Mouse (Mus musculus) forebrain, embryonic 11.5 days (tissue): ENCODE data around the gene Plaur. TPM values are rescaled to one million over a fixed set of nuclear protein-coding genes. Genes with fewer than 3 reads are reported as not detected.
"Not testable (repeated sequence)": the region's sequence is repeated elsewhere in the genome, so short reads cannot be mapped to it uniquely, and the experiment has no call there.

ENCODE experiments used
- ATAC-seq: fragments of 200-750 bp; cut with Nextera tagmentation; replicated peaks from 2 replicates; pipeline ENCODE4 v1.8.0; 2017; ENCODE audit warnings: moderate TSS enrichment; ENCODE audit not compliant: low FRiP score
- DNase-seq: peaks from one replicate; pipeline ENCODE4 v3.0.0-alpha.2; 2017; ENCODE audit warnings: low spot score
- H3K27ac ChIP-seq: fragments of 300-500 bp; sonication (generic); 2 replicates; pipeline ENCODE4 v1.5.1; 2014; ENCODE audit warnings: low read depth, low read length
- H3K27me3 ChIP-seq: fragments of 300-500 bp; sonication (generic); 2 replicates; pipeline ENCODE4 v1.6.1; 2014; ENCODE audit warnings: mild to moderate bottlenecking, low read length, mixed read lengths; ENCODE audit not compliant: control insufficient read depth, insufficient read depth
- H3K36me3 ChIP-seq: fragments of 300-500 bp; sonication (generic); 2 replicates; pipeline ENCODE4 v1.6.1; 2014; ENCODE audit warnings: mild to moderate bottlenecking, low read length, moderate library complexity, mixed read lengths; ENCODE audit not compliant: control insufficient read depth, insufficient read depth
- H3K4me1 ChIP-seq: fragments of 300-500 bp; sonication (generic); replicated peaks from 2 replicates; pipeline ENCODE4 v1.6.1; 2014; ENCODE audit warnings: low read length, mixed read lengths; ENCODE audit not compliant: control insufficient read depth, insufficient read depth
- H3K4me2 ChIP-seq: fragments of 300-500 bp; sonication (generic); 2 replicates; pipeline ENCODE4 v1.6.1; 2014; ENCODE audit warnings: low read depth, mild to moderate bottlenecking, low read length, moderate library complexity, mixed read lengths; ENCODE audit not compliant: severe bottlenecking
- H3K4me3 ChIP-seq: fragments of 300-500 bp; sonication (generic); 2 replicates; pipeline ENCODE4 v1.5.1; 2014; ENCODE audit warnings: low read depth, low read length
- H3K9ac ChIP-seq: fragments of 300-500 bp; sonication (generic); 2 replicates; pipeline ENCODE4 v1.6.1; 2014; ENCODE audit warnings: low read length
- H3K9me3 ChIP-seq: fragments of 300-500 bp; sonication (generic); 2 replicates; pipeline ENCODE4 v1.6.1; 2016; ENCODE audit warnings: low read length, mixed read lengths; ENCODE audit not compliant: control insufficient read depth
- WGBS: fragments of 180-500 bp; shearing (Covaris S2); extraction: QIAGEN DNeasy Blood & Tissue Kit; methylation state at CpG from one replicate; pipeline ENCODE4 v1.1.7; 2014; 5-methylcytosine and 5-hydroxymethylcytosine counted together
- polyA plus RNA-seq: library from polyadenylated mRNA; unstranded; fragments of >200 nt; fragmentation: Nextera tagmentation; extraction: Ambion mirVana; gene quantifications from 2 replicates; pipeline ENCODE4 v1.2.1, GENCODE M21; 2014

The Plaur gene
- polyA plus RNA-seq, 1 experiment from 2014 or later = 1.1 TPM

DNA sequence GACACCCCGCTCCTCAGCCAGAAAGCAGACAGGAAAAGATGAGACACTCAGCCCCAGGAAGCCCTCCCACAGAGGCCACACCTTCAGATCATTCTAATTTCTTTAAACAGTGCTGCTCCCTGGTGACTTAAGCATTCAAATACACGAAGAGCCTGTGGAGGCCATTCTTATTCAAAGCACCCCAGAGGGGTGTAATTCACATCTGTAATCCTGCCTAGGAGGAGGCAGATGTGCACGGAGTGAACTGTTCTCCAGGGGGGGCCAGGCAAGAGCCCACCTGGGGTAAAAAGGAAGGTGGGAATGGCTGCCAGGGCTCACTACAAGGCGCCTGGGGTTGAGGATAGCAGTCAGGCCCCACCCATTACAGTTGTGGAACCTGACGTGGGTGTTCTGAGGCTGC is 54.8 kb downstream of the Plaur start:
- Histone ChIP-seq H3K9me3 (no peaks in the 10 kb centered on the region), H3K27ac (no peak overlapping the region), H3K4me3 (no peak overlapping the region), H3K4me1 (no peaks in the 10 kb centered on the region), H3K27me3 (no peaks in the 10 kb centered on the region), H3K4me2 (no peak overlapping the region), H3K9ac (no peak overlapping the region), H3K36me3 (no peaks in the 10 kb centered on the region; the same call in 1 of the 2 replicates)
- ATAC-seq (no peak), DNase-seq (no peak)
- 30% methylated on average over 5 of the region's 5 CpGs for WGBS

DNA sequence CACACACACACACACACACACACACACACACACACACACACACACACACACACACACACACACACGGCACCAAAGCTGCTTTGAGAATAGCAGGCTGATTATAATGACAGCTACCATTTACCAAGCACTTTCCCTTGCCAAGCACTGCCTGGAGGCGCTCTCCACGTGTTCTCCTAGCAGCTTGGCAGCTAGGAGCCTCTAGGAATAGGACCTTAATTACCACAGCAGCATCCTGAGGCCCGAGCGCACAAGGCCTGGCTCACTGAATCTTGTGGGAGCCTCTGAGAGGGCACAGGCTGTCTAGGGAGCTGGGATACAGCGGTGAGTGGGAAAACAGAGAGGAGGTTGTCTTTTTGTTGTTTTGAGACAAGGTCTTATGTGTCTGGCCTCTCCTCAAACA is 55.4 kb downstream of the Plaur start:
- H3K27me3 ChIP-seq = no peaks in the 10 kb centered on the region
- H3K36me3 ChIP-seq = no peaks in the 10 kb centered on the region; the same call in 1 of the 2 replicates
- no peak overlapping the region for H3K4me2 ChIP-seq
- no peaks in the 10 kb centered on the region for H3K9me3 ChIP-seq
- H3K9ac ChIP-seq = no peak overlapping the region
- ATAC-seq (no peak), DNase-seq (no peak)
- no peak overlapping the region for H3K27ac ChIP-seq
- no peak overlapping the region for H3K4me3 ChIP-seq
- WGBS = 56% methylated on average over 6 of the region's 6 CpGs
- H3K4me1 ChIP-seq = no peaks in the 10 kb centered on the region

- no peaks in the 10 kb centered on the region for H3K27me3 ChIP-seq
- H3K27ac ChIP-seq = no peak overlapping the region
- no peak overlapping the region for H3K4me2 ChIP-seq
- WGBS = 26% methylated on average over 3 of the region's 3 CpGs
- ATAC-seq (no peak), DNase-seq (no peak)
- H3K36me3 ChIP-seq = no peaks in the 10 kb centered on the region; the same call in 1 of the 2 replicates
- no peak overlapping the region for H3K9ac ChIP-seq
- no peak overlapping the region for H3K4me3 ChIP-seq
- no peaks in the 10 kb centered on the region for H3K9me3 ChIP-seq
- no peaks in the 10 kb centered on the region for H3K4me1 ChIP-seq
Measured at GRCm38 (mm10) chr7:24519130-24519529, 56.8 kb downstream of the Plaur start.

- not testable (repeated sequence) for H3K36me3 ChIP-seq, H3K9ac ChIP-seq, H3K4me3 ChIP-seq, ATAC-seq, H3K4me2 ChIP-seq, H3K27me3 ChIP-seq, H3K27ac ChIP-seq, DNase-seq, H3K4me1 ChIP-seq, H3K9me3 ChIP-seq
- 94% methylated on average over 10 of the region's 10 CpGs for WGBS
Measured at GRCm38 (mm10) chr7:24520054-24520453, 57.8 kb downstream of the Plaur start.

GRCm38 (mm10) chr7:24522805-24523204 is 60.5 kb downstream of the Plaur start:
- DNase-seq (no peak), ATAC-seq (no peak)
- H3K4me2 ChIP-seq = no peak overlapping the region
- WGBS = 55% methylated on average over 5 of the region's 5 CpGs
- H3K4me3 ChIP-seq = no peak overlapping the region
- no peaks in the 10 kb centered on the region for H3K36me3 ChIP-seq
- no peaks in the 10 kb centered on the region for H3K4me1 ChIP-seq
- H3K27me3 ChIP-seq = no peaks in the 10 kb centered on the region
- H3K9me3 ChIP-seq = no peaks in the 10 kb centered on the region
- H3K9ac ChIP-seq = no peak overlapping the region
- no peak overlapping the region for H3K27ac ChIP-seq

- Histone ChIP-seq H3K27me3 (no peaks in the 10 kb centered on the region), H3K4me3 (no peak overlapping the region), H3K36me3 (no peaks in the 10 kb centered on the region), H3K9ac (no peak overlapping the region), H3K4me1 (no peaks in the 10 kb centered on the region), H3K27ac (no peak overlapping the region), H3K9me3 (no peaks in the 10 kb centered on the region), H3K4me2 (no peak overlapping the region)
- ATAC-seq = no peak
- DNase-seq = no peak
- WGBS = 88% methylated on average over 6 of the region's 6 CpGs
Measured at GRCm38 (mm10) chr7:24523723-24524122, 61.4 kb downstream of the Plaur start.

- H3K4me2 ChIP-seq = no peak overlapping the region
- no peak overlapping the region for H3K4me3 ChIP-seq
- peaks cover 3% of the 10 kb centered on the region; the same call in 1 of the 2 replicates for H3K4me1 ChIP-seq
- H3K9ac ChIP-seq = no peak overlapping the region
- no peak overlapping the region for H3K27ac ChIP-seq
- DNase-seq (no peak), ATAC-seq (no peak)
- H3K36me3 ChIP-seq = no peaks in the 10 kb centered on the region
- no peaks in the 10 kb centered on the region for H3K27me3 ChIP-seq
- no peaks in the 10 kb centered on the region for H3K9me3 ChIP-seq
- 81% methylated on average over 6 of the region's 6 CpGs for WGBS
Measured at GRCm38 (mm10) chr7:24524978-24525377, 62.7 kb downstream of the Plaur start.

Other genes starting within 250 kb of the Plaur start
- 5.0 and 5.7 TPM in 2 replicates for gene Zfp109, start 224.9 kb upstream of the Plaur start, polyA plus RNA-seq
- 2.6 and 3.0 TPM in 2 replicates for gene Zfp108, start 207.7 kb upstream of the Plaur start, polyA plus RNA-seq
- gene Zfp93, start 192.1 kb upstream of the Plaur start, polyA plus RNA-seq = 7.4 and 9.0 TPM in 2 replicates
- gene Zfp61, start 161.3 kb upstream of the Plaur start, polyA plus RNA-seq = 43.4 and 48.7 TPM in 2 replicates
- 15.2 and 15.9 TPM in 2 replicates for gene Zfp94, start 145.8 kb upstream of the Plaur start, polyA plus RNA-seq
- gene Tescl, start 128.5 kb upstream of the Plaur start, polyA plus RNA-seq = 0.23 TPM in 1 of 2 replicates, not detected in the other
- gene Lypd5, start 113.3 kb upstream of the Plaur start, polyA plus RNA-seq = not detected in 2 replicates
- 3.5 and 4.1 TPM in 2 replicates for gene Kcnn4, start 92.2 kb upstream of the Plaur start, polyA plus RNA-seq
- gene Smg9, start 62.9 kb upstream of the Plaur start, polyA plus RNA-seq = 29.6 and 29.8 TPM in 2 replicates
- gene Irgc1, start 10.2 kb upstream of the Plaur start, polyA plus RNA-seq = not detected in 2 replicates
- 7.1 and 8.9 TPM in 2 replicates for gene Cadm4, start 19.5 kb downstream of the Plaur start, polyA plus RNA-seq
- 109 and 114 TPM in 2 replicates for gene Zfp428, start 44.5 kb downstream of the Plaur start, polyA plus RNA-seq
- gene AC161166.1, start 50.0 kb downstream of the Plaur start, polyA plus RNA-seq = 0.96 and 1.3 TPM in 2 replicates
- 16.1 and 16.4 TPM in 2 replicates for gene Irgq, start 68.2 kb downstream of the Plaur start, polyA plus RNA-seq
- not detected in 2 replicates for gene Pinlyp, start 83.6 kb downstream of the Plaur start, polyA plus RNA-seq
- gene Xrcc1, start 83.8 kb downstream of the Plaur start, polyA plus RNA-seq = 140 and 150 TPM in 2 replicates
- gene Ethe1, start 125.1 kb downstream of the Plaur start, polyA plus RNA-seq = 17.9 and 21.4 TPM in 2 replicates
- gene Zfp575, start 125.2 kb downstream of the Plaur start, polyA plus RNA-seq = 2.2 and 2.5 TPM in 2 replicates
- gene Phldb3, start 148.3 kb downstream of the Plaur start, polyA plus RNA-seq = not detected in 2 replicates
- gene Lypd3, start 174.1 kb downstream of the Plaur start, polyA plus RNA-seq = 0.69 and 0.73 TPM in 2 replicates
- gene Tex101, start 214.2 kb downstream of the Plaur start, polyA plus RNA-seq = not detected in 2 replicates
- not detected in 2 replicates for gene BC049730, start 246.8 kb downstream of the Plaur start, polyA plus RNA-seq